Mouse (Mus musculus) WW6 (cell line): ENCODE results near the gene Ppp2r5b.
A peak's percentile ranks its signal among the peaks of the same experiment; 100 is the strongest.

Source experiments
- DNase-seq: peaks from one replicate; pipeline ENCODE4 v3.0.0-alpha.2; 2013; ENCODE audit warnings: low read depth, low spot score

Gene Ppp2r5b

DNA sequence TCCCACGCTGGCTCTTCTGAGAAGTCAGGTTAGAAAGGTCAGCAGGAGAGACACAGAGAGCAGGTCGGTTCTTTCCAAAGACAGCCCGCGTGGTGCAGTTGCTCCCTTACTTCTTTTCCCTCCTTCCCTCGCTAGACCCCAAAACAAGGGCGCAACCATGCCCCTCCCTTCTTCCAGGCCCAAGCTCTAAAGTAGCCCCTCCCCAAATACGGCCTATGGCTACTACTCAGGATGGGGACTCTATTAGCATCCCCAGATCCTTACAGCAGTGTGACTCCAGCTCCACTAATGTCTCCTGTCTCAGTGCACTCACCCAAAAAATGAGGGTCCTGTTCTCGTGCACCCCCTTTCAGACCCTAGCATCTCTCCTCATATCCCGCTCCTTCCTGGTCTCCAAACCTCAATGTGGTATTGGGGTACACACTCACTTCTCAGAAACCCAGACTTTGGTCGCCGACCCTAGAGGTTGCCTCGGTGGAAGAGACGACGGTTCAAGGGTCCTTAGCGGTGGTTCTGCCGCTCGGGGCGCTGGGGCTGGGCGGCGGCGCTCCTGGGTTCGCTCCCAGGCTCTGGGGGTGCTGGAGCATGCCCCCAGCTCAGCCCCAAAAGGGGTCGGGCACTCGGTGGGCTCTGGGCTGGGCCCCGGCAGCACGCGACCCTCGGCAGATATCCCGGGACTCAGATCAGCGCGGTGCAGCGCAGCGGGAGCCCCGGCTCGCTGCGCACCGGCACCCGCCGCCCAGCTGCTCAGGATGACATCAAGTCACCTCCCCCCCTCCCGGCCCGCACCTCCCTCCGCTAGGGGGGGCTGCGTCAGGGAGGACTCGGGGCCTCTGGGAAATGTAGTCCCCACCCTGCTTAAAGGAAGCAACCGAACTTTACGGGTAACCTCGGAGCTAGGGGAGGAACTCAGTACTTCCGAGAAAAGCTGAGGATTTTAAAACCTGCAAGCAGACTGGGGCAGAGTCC lies at the start of gene Ppp2r5b:
Gene Ppp2r5b (minus strand): TSS at position 789 of the 969 bp plus-strand sequence.
- peak; percentile 65 for DNase-seq

GRCm38 (mm10) chr19:6285226-6285625 lies 49.6 kb upstream of the Ppp2r5b start:
- DNase-seq, result no peak

GRCm38 (mm10) chr19:6284502-6284901 lies 48.8 kb upstream of the Ppp2r5b start:
- no peak for DNase-seq

DNA sequence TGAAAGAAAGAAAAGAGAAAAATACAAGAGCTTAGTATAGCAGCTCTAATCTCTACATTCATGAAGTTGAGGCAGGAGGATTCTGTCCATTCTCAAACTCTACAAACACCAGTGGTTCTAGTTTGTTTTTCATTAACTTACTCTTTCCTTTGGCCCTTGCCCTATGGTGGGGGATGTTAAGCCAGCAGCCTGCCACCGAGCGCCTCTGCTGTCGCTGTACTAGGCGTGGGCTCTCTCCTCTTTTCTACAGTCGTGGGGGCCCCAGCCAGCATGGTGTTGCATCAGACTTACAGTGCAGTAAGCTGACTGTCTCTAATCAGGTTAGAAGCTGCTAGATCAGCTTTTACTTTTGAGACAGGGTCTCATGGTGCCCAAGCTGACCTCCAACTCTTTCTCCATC lies 47.3 kb upstream of the Ppp2r5b start:
- DNase-seq, result no peak

- no peak for DNase-seq
Observed at GRCm38 (mm10) chr19:6281122-6282020, 45.7 kb upstream of the Ppp2r5b start.

- no peak for DNase-seq
Observed at GRCm38 (mm10) chr19:6280554-6280953, 44.9 kb upstream of the Ppp2r5b start.

DNA sequence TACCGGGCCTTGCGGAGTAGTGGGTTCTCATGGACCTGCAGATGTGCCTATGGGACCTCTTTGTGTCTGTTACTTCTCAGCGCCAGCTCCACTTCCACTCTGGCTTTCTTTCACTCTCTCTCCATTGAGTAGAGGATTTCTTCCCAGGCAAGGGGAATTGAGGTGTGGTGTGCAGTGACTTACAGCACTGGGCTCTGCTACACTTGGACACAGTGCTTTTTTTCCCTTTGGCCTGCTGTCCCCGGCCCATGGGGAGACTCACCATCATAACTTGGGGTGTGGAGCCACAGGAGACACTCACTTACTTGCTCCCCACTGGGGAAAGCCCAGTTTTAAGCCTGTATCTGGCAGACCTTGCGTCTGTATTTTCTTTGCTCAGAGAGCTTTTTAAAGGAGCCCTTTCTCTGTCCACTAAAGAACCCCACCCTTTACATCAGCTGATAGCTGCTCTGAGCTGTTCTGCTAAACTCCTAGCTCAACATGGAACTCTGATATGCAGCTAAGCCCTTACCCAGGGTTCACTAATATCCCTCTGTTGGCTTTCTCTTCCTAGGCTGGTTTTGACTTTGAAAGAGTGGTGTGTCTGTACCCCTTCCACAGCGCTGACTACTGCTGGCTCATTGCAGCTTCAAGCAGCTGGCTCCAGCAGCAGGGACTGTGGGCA lies 43.9 kb upstream of the Ppp2r5b start:
- no peak for DNase-seq

- DNase-seq, result no peak
Observed at GRCm38 (mm10) chr19:6278439-6279073, 42.9 kb upstream of the Ppp2r5b start.

DNA sequence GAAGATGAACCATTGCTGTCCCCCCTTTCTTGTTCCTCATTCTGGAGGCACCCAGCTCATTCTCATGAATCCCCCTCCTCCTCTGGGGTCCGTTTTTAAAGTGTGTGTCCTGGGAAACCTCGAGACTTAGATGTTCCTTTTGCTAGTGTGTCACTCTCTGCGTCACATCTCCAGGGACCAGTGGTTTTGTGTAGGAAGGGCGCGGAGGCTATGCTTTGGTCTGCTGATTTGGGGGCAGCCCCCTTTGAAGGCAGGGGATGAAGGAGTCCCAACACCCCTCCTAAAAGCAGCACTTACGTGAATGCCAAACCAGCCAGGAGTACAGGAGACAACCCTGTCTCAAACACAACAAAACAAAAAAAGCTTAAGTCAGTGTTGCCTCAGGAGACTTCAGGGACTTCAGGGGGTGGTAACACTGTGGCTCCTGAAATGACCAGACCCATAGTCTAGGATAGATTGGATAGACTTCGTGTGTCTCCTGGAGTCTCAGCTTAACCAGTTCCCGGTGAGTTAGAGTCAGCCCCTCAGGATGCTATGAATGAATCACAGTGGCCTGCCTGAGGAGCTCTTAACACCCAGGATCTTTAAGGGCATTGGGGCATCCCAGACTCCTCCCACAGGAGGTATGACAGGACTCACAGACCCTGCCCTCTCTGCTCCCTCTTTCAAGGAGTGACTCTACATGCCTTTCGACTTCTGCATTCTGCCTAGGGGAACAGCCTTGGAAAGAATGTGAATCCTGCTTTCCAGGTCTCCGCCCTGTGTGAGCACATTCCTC lies 42.2 kb upstream of the Ppp2r5b start:
- DNase-seq, result peak; percentile 72

DNA sequence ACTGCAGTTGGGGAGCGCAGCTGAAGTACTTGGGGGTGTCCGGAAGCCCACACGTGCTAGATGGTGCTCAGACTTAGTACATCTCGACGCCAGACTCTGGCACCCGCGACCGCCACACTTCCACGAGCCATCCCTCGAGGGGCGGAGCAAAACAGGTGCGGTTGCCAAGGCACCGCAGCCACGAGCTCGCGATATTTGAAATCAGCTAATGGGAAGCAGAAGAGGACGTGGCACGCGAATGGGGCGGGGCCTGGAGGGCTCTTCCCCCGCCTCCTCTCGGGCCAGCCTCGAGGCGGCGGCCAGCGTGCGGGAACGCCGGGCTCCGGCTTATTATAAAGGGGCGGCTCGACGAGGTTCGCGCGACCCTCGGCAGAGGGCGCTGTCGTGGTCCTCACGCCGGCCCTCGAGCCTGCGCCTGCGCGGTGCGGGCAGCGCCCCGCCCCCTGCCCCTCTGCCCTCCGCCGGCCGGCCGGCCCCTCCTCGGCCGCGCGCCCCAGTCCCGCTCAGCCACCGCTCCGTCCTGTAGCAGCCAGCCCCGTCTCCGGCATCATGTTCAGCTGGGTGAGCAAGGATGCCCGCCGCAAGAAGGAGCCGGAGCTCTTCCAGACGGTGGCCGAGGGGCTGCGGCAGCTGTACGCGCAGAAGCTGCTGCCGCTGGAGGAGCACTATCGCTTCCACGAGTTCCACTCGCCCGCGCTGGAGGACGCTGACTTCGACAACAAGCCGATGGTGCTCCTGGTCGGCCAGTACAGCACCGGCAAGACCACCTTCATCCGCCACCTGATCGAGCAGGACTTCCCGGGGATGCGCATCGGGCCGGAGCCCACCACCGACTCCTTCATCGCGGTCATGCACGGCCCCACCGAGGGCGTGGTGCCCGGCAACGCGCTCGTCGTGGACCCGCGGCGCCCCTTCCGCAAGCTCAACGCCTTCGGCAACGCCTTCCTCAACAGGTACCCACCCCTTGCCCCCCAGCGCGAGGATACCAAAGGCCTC lies 41.1 kb upstream of the Ppp2r5b start, which contains the start of gene Ehd1:
Gene Ehd1 (plus strand): TSS at position 300 of the 996 bp plus-strand sequence.
- DNase-seq, result peak; percentile 95

GRCm38 (mm10) chr19:6275740-6276389 lies 40.2 kb upstream of the Ppp2r5b start:
- DNase-seq, result no peak

DNA sequence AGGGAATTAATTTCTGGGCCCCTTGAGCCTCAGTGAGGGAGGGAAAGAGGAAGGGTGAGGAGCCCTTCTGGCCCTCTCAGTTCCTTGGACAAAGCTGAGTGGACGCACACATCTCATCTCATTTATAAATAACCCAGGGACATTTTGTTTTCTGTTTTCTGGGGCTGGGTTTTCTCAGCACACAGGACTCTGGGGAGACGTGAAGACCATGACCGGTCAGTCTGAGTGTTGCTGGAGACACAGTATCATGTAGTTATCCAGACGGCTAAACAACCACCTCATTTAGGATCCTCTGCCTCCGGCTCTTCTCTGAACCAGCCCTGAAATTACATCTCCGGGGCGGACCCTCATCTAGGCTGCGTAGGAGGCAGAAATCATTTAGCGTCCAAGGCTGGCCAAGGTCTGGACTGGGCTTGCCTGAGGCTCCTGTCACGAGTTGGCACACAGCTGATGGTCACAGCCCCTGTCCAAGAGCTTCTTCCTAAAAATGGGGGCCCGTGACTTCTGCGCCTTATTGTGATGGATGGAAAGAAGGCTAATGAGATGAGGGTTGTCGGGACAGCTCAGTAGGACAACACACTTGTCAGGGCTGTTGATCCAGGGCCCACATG lies 38.4 kb upstream of the Ppp2r5b start:
- no peak for DNase-seq

DNA sequence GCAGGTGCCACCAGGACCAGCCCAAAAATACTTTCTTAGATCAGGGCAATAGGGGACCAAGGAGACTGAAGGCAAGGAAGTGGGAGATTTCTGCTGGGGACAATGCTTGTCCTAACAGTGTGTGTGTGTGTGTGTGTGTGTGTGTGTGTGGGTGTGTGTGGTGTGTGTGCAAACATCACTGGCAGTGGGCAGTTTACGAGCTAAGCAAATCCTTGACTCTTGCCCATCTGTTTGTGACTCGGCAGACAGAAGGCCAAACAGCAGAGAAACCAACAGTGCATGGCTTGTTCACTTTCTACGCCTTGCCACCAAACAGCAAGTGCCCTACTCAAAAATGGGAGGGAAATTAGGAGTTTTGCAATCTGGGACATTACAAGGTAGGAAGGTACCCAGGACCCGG lies 37.9 kb upstream of the Ppp2r5b start:
- DNase-seq, result no peak

DNA sequence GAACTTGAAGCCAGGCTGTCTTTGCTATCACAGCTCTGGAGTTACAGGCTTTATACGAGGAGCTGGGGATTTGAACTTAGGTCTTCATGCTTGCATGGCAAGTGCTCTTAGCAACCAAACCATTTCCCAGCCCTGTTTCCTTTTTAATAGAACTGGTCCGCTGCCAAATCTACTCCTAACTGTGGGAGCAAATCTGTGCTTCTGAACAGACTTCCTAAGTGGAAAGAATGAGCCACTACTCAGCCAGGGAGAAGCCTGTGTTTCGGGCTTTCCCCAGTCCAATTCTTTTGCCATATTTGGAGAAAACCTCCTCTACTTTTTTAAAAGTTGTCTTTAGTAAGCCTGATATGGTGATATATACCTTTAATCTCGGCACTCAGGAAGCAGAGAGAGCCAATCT lies 37.1 kb upstream of the Ppp2r5b start:
- DNase-seq, result no peak

- DNase-seq, result no peak
Observed at GRCm38 (mm10) chr19:6272053-6272452, 36.4 kb upstream of the Ppp2r5b start.

GRCm38 (mm10) chr19:6271206-6271605 lies 35.5 kb upstream of the Ppp2r5b start:
- DNase-seq, result no peak

DNA sequence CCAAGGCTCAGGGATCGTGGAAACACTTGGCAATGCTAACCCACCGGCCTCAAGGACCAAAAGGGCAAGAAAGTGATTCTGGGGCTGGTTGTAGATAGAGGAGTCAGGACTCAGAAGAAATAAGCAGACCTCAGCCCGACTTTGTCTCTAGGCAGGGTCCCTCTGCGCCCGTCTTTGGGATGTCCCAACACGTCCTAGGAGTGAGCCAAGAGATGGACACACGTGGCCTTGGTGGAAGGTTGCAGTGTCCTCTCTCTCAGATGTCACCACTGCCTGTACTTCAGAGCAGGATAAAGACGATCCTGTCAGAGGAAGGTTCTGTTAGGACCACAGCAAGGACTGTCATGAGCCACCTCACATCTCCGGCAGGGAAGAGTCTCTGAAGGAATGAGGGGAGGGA lies 35.0 kb upstream of the Ppp2r5b start:
- DNase-seq, result no peak

DNA sequence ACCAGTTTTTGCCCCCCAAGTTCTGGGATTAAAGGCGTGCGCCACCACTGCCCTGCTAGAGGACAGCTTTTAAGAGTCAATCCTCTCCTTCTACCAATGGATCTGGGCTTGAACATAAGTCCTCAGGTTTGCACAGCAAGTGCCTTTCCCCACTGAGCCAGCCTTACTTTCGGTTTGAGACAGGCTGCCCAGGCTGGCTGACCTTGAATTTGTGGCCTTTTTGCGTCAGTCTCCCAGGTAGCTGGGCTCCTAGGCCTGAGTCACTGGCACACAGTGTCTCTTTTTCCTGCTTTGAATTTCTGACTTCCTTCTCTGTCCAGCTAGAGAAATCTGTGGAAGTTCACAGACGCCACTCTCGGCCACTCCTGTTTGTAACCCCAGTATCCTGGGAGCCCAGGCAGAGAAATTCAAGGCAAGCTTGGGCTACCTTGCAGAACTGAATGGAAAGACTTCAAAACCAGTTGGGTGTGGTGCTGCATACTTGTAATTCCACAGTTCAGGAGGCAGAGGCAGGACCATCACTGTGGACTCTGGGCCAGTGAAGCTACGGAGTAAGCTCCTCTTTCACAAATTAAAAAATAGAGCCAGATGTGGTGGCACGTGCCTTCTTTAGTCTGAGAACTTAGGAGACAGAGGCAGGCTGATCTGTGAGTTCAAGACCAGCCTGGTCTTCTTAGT lies 34.3 kb upstream of the Ppp2r5b start:
- DNase-seq, result no peak
